Mouse (Mus musculus) embryonic stem cell, embryonic (primary cell): ENCODE results near the gene Gm20388.

Source experiments
- CTCF ChIA-PET, 4 experiments: fragments of 300-600 bp in 2 of 4; fragments of 350-600 bp in 2 of 4; sonication (Branson Sonifier 250); formaldehyde crosslinking; loops; one replicate each; lab custom pipeline; 2022; ENCODE audit warnings: inconsistent platforms in 2 of 4; lab: Charles Lee
- POLR2A ChIA-PET, 4 experiments: fragments of 300-600 bp in 2 of 4; fragments of 350-600 bp in 2 of 4; sonication (Branson Sonifier 250); formaldehyde crosslinking; loops; one replicate each; lab custom pipeline; 2022; ENCODE audit warnings: antibody characterized with exemption in 4 of 4, inconsistent platforms in 1 of 4; lab: Charles Lee

The Gm20388 gene

DNA sequence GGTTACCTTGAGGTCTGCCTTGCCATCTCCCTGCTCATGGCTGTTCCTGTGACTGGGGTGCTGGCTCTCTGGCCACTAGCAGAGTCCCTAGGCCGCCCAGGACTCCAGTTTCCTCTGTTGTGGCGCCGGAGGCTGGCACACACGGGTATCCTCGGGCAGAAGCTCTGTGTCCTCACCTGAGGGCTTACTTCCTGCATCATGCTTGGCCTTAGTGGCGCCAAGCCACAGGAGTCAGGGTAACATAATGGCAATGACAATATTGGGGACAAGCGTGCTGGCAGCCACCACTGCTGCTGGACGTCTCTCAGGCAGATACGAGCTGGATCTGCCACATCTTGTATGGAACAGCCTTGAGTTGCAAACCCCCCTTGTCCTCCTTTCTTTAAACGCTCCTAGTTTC lies 4401.6 kb downstream of the Gm20388 start:
- ChIA-PET POLR2A (interaction anchor here in 1 of 4 experiments (0.6 kb wide), 2 partner anchors 162 to 892 kb away, joined by 3 to 5 read pairs; no protein-coding TSS in a partner anchor), CTCF (no interaction called here)

- POLR2A ChIA-PET, result interaction anchor here in 2 of 4 experiments (0.6 to 1.2 kb wide), 7 partner anchors 8 to 460 kb away, joined by 3 to 4 read pairs (median 4); no protein-coding TSS in a partner anchor
- CTCF ChIA-PET, result interaction anchor here (0.5 to 1.7 kb wide), 66 partner anchors 8 to 490 kb away, joined by 3 to 13 read pairs (median 4); no protein-coding TSS in a partner anchor
These were observed 4404.2 kb downstream of the Gm20388 start for GRCm38 (mm10) chr8:124314803-124315202.

- ChIA-PET POLR2A (interaction anchor here in 2 of 4 experiments (0.6 to 1.8 kb wide), 6 partner anchors 10 to 328 kb away, joined by 3 to 7 read pairs (median 4); no protein-coding TSS in a partner anchor), CTCF (interaction anchor here in 2 of 4 experiments (0.5 to 1.4 kb wide), 9 partner anchors 10 to 366 kb away, joined by 3 to 6 read pairs (median 3); no protein-coding TSS in a partner anchor)
These were observed 4406.0 kb downstream of the Gm20388 start for GRCm38 (mm10) chr8:124316466-124317136.

DNA sequence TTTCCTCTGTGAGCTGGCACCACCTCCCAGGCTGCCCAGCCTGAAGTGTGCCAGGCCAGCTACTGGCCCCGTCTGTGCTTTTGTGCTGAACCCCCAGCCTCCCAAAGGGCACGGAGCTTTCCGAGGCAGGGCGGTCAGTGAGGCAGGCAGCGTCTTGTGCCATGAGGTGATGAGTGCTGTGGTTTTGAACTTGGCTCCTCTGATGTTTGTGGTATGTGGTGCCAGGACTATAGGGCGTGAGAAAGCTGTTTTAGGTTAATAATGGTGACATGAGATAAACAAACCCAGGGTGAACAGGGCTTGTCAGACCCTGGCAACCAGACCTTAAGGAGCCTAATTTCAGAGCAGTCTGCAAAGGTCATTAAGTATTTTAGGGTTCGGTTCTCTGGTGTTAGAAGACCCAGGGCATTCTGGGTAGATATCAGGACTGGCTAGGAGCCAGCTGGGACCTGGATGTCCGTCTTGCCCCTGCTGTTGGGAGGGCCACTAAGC lies 4406.6 kb downstream of the Gm20388 start:
- POLR2A ChIA-PET, result interaction anchor here in 2 of 4 experiments (0.6 to 1.8 kb wide), 5 partner anchors 10 to 41 kb away, joined by 3 to 7 read pairs (median 4); no protein-coding TSS in a partner anchor
- CTCF ChIA-PET, result interaction anchor here in 3 of 4 experiments (0.5 to 1.4 kb wide), 8 partner anchors 9 to 256 kb away, joined by 3 to 6 read pairs (median 4); no protein-coding TSS in a partner anchor

GRCm38 (mm10) chr8:124317821-124318220 lies 4407.2 kb downstream of the Gm20388 start:
- CTCF ChIA-PET, result interaction anchor here in 2 of 4 experiments (0.6 to 1.1 kb wide), 4 partner anchors 10 to 255 kb away, joined by 3 to 4 read pairs (median 4); no protein-coding TSS in a partner anchor

GRCm38 (mm10) chr8:124318612-124319315 lies 4408.1 kb downstream of the Gm20388 start:
- ChIA-PET CTCF (interaction anchor here in 3 of 4 experiments (0.5 to 0.9 kb wide), 6 partner anchors 17 to 697 kb away, joined by 3 to 13 read pairs (median 4); no protein-coding TSS in a partner anchor), POLR2A (interaction anchor here in 3 of 4 experiments (0.6 to 0.7 kb wide), 3 partner anchors 168 to 1548 kb away, joined by 3 to 7 read pairs (median 3); no protein-coding TSS in a partner anchor)

More at GRCm38 (mm10) chr8:124317821-124318220, 4407.2 kb downstream of the Gm20388 start:
- POLR2A ChIA-PET, result interaction anchor here in 1 of 4 experiments (0.6 to 1.8 kb wide), 3 partner anchors 11 to 42 kb away, joined by 3 to 7 read pairs (median 4); no protein-coding TSS in a partner anchor

- ChIA-PET POLR2A (interaction anchor here in 1 of 4 experiments (1.1 kb wide), 1 partner anchor 9 kb away, joined by 3 read pairs; no protein-coding TSS in a partner anchor), CTCF (interaction anchor here in 2 of 4 experiments (0.5 to 0.9 kb wide), 3 partner anchors 30 to 443 kb away, joined by 3 to 7 read pairs (median 3); no protein-coding TSS in a partner anchor)
These were observed 4408.6 kb downstream of the Gm20388 start for GRCm38 (mm10) chr8:124319316-124319652.

DNA sequence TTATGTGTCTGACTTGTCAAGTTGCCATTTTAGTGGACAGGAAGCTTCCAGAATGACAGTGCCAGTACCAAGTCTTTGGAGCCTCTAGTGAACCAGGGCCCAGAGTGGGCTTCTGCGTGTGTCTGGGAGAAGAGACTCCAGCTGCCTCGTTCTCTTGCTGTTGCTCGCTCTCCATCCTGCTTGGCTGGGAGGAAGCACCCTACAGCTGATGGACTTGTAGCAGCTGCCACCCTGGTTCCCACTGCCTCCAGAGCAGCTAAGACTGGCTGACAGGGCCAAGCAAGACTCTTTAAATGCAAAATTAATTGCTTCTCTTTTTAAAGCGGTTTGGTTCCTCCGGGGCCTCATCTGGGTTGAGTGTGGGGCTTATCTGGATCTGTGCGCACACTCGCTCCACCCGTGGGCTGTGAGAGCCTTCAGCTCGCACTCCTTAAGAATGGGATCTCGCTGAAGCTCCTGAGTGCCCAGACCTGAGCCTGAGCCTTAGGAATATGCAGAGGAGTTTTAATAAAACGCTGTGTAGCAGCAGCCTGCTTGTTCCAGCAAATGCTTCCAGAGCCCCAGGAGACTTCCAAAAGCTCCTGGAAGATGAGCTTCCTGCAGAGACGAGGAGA lies 4410.7 kb downstream of the Gm20388 start:
- POLR2A ChIA-PET, result interaction anchor here in 3 of 4 experiments (0.6 to 1.7 kb wide), 3 partner anchors 15 to 177 kb away, joined by 3 to 5 read pairs (median 4); no protein-coding TSS in a partner anchor

GRCm38 (mm10) chr8:124323356-124323755 lies 4412.7 kb downstream of the Gm20388 start:
- POLR2A ChIA-PET, result interaction anchor here in 2 of 4 experiments (0.5 to 1.0 kb wide), 2 partner anchors 9 to 209 kb away, joined by 3 to 4 read pairs; no protein-coding TSS in a partner anchor

More for the DNA sequence above, 4410.7 kb downstream of the Gm20388 start:
- CTCF ChIA-PET, result interaction anchor here in 1 of 4 experiments (0.6 kb wide), 1 partner anchor 447 kb away, joined by 3 read pairs; no protein-coding TSS in a partner anchor

DNA sequence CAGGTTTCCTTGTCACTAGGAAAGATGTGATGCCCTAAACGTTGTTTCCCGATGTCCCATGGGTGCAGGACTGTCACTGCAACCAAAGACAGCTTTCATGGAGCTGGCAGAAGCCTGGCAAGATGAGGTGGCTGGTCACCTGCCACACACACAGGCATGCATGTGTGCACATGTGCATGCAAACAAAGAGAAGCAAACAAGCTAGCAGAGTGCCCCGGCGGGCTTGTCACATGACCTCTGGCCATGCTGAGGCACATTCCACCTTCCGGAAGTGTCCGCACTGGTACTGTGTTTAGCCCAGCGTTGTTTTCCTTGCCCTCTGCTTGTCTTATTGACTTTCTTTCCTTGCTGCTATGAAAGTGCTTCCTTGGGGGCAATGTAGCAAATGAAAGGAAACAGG lies 4417.6 kb downstream of the Gm20388 start:
- ChIA-PET CTCF (interaction anchor here (0.7 to 1.3 kb wide), 9 partner anchors 9 to 280 kb away, joined by 3 to 7 read pairs (median 4); no protein-coding TSS in a partner anchor), POLR2A (interaction anchor here in 2 of 4 experiments (0.7 to 3.0 kb wide), 10 partner anchors 9 to 214 kb away, joined by 3 to 9 read pairs (median 4); no protein-coding TSS in a partner anchor)

More at GRCm38 (mm10) chr8:124323356-124323755, 4412.7 kb downstream of the Gm20388 start:
- CTCF ChIA-PET, result interaction anchor here in 2 of 4 experiments (1.1 to 2.2 kb wide), 4 partner anchors 8 to 25 kb away, joined by 3 to 8 read pairs (median 5); no protein-coding TSS in a partner anchor

DNA sequence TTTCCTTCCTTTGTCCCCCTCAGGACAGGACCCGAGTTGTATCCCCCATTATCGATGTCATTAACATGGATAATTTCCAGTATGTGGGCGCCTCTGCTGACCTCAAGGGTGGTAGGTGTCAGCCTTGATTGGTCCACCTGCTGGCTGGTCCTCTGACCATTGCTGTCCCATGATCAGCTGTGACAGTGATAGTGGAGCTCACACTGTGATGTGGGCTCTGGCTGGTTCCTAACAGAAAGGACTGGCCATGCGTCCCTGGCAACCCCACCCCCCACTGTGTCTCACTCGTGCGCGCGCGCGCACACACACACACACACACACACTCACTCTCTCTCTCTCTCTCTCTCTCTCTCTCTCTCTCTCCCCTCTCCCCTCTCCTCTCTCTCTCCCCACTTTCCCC lies 4419.0 kb downstream of the Gm20388 start:
- ChIA-PET CTCF (interaction anchor here in 2 of 4 experiments (0.6 kb wide), 2 partner anchors 70 to 409 kb away, joined by 6 to 8 read pairs; no protein-coding TSS in a partner anchor), POLR2A (interaction anchor here in 2 of 4 experiments (0.6 to 3.0 kb wide), 12 partner anchors 9 to 279 kb away, joined by 3 to 9 read pairs (median 4); no protein-coding TSS in a partner anchor)

GRCm38 (mm10) chr8:124330433-124330832 lies 4419.8 kb downstream of the Gm20388 start:
- CTCF ChIA-PET, result no interaction called here
- POLR2A ChIA-PET, result interaction anchor here in 2 of 4 experiments (0.9 to 3.0 kb wide), 2 partner anchors 10 to 133 kb away, joined by 3 to 9 read pairs; no protein-coding TSS in a partner anchor

DNA sequence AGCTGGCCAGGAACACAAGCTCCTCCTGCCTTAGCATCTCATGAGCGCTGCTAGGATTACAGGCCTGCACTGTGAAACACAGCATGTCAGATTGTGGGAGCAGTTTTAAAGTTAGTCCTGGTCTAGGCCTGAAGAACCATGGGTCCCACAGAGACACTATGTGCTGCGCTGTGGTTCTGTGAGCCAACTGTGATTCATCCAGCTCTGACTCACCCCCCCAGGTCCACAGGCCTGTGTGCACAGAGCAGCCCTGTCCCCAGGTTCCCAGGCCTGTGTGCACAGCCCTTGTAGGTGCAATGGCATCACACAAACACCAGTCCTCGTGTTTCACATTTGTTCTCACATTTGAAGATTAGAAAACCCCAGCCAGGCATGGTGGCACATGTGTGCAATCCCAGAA lies 4420.5 kb downstream of the Gm20388 start:
- CTCF ChIA-PET, result interaction anchor here in 1 of 4 experiments (0.6 to 0.7 kb wide), 3 partner anchors 253 to 1664 kb away, joined by 3 to 4 read pairs (median 3); partner anchors contain the start of gene Kcnk1

GRCm38 (mm10) chr8:124331706-124332105 lies 4421.1 kb downstream of the Gm20388 start:
- ChIA-PET POLR2A (interaction anchor here in 2 of 4 experiments (0.6 to 1.1 kb wide), 4 partner anchors 20 to 349 kb away, joined by 3 to 4 read pairs (median 3); partner anchors contain the start of gene Abcb10 (in 1 of the 2)), CTCF (interaction anchor here in 3 of 4 experiments (0.5 to 0.7 kb wide), 5 partner anchors 132 to 1663 kb away, joined by 3 to 6 read pairs (median 3); partner anchors contain the start of gene Kcnk1 (in 1 of the 3))

More for the DNA sequence above, 4420.5 kb downstream of the Gm20388 start:
- POLR2A ChIA-PET, result interaction anchor here in 1 of 4 experiments (0.8 to 1.1 kb wide), 3 partner anchors 21 to 342 kb away, joined by 3 to 4 read pairs (median 3); no protein-coding TSS in a partner anchor

DNA sequence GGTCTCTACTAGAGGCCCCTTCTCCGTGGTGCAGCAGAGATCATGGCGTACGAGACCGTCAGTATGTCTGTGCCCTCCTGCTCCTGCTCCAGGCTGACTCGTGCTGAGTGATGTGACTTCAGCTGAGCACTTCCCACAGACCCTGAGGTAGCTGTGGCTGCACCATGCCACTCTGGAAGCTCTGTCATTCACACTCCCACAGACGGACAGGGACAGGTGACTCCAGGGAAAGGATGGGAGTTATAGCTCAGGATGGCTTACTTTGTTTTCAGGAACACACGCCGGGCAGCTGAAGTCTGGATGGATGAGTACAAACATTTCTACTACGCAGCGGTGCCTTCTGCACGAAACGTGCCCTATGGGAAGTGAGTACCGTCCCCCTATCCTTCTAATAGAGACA lies 4425.7 kb downstream of the Gm20388 start:
- ChIA-PET CTCF (interaction anchor here in 3 of 4 experiments (0.6 to 1.9 kb wide), 6 partner anchors 11 to 238 kb away, joined by 3 to 5 read pairs (median 3); no protein-coding TSS in a partner anchor), POLR2A (interaction anchor here in 2 of 4 experiments (0.7 to 1.5 kb wide), 7 partner anchors 8 to 287 kb away, joined by 3 to 4 read pairs (median 3); no protein-coding TSS in a partner anchor)

DNA sequence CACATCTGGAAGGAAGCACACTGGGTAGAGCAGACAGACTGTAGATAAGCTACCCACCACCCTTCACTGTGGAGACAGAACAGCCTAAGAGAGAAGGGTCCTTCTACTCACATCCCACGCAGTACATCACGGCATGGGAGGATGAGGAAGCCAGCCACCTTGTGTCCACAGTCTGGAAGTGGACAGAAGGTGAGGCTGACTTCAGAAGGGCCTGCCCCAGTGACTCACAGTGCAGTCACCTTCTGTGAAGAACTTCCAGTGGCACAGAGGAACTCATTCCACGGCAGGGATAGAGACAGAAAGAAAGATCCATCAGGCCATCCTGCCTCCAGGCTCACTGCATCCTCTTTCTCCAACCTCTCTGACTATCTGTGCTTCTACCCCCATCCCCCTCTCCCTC lies 4429.1 kb downstream of the Gm20388 start:
- ChIA-PET CTCF (no interaction called here), POLR2A (interaction anchor here in 2 of 4 experiments (1.1 to 2.0 kb wide), 2 partner anchors 11 to 143 kb away, joined by 3 to 9 read pairs; no protein-coding TSS in a partner anchor)
